Mouse (Mus musculus) liver, adult 2 months (tissue): ENCODE measurements around the gene Zcchc3.

Experiments
- CTCF ChIP-seq: fragments of 200-500 bp; IDR thresholded peaks from 2 replicates; pipeline ENCODE4 v1.5.1; 2011; ENCODE audit warnings: low read depth, low read length, control low read depth
- POLR2A ChIP-seq: fragments of 200-500 bp; IDR thresholded peaks from 2 replicates; pipeline ENCODE4 v1.6.1; 2011; ENCODE audit warnings: low read length, control low read depth; ENCODE audit not compliant: insufficient read depth; ENCODE audit errors: extremely low read depth

DNA sequence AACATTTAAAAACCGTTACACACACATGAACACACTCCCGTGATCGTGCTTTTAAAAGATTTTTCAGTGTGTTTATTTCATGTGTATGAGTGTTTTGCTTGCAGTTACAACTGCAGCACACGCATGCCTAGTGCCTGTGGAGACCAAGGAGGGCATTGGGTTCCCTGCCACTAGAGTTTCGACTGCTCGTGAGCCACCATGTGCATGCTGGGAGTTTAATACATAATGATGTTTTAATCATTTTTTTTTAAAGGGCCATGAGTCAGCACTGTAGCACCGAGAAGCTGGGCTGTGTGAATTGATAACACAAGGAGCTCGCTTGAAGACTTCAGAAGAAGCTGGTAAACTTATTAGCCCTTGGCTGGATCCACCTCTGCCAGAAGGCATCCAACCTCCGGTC is 41.3 kb downstream of the Zcchc3 start:
- TF ChIP-seq CTCF (no peak), POLR2A (no peak)
